Mouse (Mus musculus): ENCODE results near the gene Plgrkt.
"Not testable (repeated sequence)": the region's sequence is repeated elsewhere in the genome, so short reads cannot be mapped to it uniquely, and the experiment has no call there.

The Plgrkt gene

DNA sequence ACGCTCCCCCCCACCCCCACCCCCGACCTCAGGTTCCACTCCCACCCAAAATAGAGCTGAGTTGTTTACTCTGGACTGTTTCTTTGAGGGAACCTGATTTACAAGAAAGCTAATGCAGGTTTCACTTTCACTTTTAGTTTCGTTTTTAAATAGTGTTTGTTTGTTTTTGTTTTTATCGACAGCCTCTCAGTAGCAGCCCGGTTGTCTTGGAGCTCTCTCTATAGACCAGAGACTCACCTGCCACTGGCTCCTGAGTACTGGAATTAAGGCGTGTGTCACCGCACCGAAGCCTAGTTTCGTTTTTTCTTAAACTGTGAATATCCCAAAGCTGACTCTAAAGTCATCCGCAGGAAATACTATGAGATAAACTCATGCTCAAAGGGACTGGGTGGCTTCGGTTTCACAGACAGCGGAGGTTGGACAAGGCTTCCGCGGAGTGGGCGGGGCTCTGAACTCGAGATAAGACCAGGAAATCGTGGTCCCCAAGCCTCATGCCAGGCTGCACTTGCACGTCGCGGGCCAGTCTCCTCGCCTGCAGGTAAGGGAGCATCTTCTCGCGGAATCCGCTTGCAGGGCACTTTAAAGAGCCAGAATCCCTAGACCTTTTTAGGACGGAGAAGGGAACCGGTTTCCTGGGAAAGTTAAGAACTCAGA is at the start of gene Plgrkt, which contains the start of gene Cd274:
Plgrkt (minus strand) TSS at position 422 of the 654 bp plus-strand sequence.
Cd274 (plus strand) TSS at position 487 of the 654 bp plus-strand sequence.
- DNase-seq (ENCODE audit: low spot score), result peak; percentile 74

DNA sequence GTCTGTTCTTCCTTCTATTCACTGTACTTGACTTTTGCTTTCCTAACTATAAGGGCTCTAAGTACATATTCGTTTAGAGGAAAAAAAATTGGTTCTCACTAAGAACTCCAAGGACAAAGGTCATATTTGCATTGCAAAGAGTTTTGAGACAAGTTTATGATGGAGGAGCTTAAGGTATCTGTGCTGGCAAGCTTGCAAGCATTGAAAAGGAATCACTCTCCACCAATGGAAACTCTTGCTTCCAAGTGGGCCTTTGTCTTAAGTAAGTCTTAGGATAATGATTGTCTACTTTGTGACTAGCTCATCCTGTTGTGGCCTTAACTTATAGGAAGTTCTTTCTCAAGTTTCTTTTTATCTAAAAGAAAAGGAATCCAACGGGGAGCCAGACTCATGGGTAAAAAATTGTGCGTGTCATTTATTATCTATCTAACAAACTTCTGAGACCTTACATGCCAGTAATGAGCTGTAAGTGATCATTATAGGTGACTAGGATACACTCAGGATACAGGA is 49.3 kb upstream of the Plgrkt start:
- DNase-seq (ENCODE audit: low spot score), result no peak

DNA sequence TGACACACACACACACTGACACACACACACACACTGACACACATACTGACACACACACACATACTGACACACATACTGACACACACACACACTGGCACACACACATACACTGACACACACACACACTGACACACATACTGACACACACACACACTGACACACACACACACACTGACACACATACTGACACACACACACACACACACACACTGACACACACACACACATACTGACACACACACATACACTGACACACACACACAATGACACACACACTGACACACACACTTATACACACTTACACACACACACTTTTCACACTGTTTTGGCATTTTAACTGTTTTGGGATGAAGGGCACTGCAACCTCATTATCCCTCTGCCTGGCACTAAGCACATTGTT is 47.7 kb upstream of the Plgrkt start:
- not testable (repeated sequence) for DNase-seq (ENCODE audit: low spot score)

DNA sequence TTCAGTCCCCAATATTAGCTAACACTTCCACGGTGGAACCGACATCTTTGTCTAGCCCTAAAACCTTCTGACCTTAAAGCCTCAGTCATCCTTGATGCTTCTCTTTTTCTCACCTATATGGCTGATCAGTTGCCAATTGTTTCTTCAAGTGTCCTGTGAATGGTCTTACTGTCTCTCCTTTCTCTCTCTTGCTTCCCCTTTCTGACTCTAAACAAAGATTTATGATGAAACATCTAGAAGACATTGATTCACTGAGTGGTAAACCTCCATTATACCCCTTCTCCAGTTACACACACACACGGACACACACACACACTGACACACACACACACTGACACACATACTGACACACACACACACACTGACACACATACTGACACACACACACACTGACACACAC is 47.3 kb upstream of the Plgrkt start:
- DNase-seq (ENCODE audit: low spot score), result no peak

DNA sequence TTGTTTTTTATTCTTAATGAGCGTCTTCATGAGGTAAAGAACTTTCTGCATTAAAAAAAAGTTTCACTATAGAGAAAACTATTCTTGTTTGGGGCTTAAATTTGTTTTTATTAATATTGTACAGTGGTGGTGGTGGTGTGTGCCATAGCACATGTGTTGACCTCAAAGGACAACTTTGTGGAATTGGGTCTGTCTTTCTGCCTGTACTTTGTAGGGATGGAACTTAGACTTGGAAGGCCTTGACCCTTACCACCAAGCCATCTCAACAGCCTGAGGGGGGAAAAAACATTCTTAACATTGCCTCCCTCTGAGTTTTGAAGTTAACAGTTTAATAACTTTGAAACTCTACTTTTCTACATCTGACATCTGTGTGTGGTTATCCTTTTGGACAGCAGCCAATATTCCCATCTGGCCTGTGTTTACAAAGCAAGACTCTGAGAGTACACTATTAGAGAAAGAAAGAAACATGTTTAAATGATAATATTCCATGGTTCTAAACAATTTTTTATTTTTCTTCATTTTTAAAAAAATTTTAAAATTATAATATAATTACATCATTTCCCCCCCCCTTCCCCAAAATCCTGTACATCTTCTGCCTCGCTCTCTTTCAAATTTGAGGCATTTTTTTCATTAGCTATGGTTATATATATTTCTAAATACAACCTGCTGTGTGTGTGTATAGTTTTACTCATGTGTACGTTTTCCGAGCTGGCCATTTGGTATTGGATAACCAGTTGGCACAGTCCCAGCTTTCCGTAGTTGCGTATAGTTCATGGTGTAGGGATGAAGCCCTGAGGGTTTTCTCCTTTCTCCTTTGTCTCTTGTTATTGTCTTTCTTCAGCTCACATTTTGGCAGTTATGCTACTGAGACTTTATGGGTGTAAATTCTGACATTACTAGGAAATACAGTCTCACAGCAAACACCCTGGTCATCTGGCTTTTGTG is 45.6 kb upstream of the Plgrkt start:
- DNase-seq (ENCODE audit: low spot score), result no peak

DNA sequence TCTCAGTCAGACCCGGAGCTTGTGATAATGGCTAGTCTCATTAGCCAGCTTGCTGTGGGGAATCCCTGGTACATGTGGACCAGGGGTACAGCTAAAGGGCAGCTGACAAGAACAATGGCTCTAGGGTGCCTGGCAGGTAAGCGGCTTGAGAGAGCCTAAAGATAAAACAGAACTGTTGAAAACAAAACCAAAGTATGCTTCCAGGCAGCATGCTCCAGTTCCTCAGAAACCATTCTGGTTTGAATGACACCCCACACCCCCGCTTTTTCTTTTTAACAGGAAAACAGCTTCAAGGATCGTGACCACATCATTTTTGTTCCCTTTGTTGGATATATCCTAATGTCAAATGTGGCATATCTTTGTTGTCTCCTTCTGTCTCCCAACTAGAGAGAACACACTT is 43.4 kb upstream of the Plgrkt start, which contains the start of gene Pdcd1lg2:
Pdcd1lg2 (plus strand) TSS at position 301 of the 400 bp plus-strand sequence.
- no peak for DNase-seq (ENCODE audit: low spot score)

DNA sequence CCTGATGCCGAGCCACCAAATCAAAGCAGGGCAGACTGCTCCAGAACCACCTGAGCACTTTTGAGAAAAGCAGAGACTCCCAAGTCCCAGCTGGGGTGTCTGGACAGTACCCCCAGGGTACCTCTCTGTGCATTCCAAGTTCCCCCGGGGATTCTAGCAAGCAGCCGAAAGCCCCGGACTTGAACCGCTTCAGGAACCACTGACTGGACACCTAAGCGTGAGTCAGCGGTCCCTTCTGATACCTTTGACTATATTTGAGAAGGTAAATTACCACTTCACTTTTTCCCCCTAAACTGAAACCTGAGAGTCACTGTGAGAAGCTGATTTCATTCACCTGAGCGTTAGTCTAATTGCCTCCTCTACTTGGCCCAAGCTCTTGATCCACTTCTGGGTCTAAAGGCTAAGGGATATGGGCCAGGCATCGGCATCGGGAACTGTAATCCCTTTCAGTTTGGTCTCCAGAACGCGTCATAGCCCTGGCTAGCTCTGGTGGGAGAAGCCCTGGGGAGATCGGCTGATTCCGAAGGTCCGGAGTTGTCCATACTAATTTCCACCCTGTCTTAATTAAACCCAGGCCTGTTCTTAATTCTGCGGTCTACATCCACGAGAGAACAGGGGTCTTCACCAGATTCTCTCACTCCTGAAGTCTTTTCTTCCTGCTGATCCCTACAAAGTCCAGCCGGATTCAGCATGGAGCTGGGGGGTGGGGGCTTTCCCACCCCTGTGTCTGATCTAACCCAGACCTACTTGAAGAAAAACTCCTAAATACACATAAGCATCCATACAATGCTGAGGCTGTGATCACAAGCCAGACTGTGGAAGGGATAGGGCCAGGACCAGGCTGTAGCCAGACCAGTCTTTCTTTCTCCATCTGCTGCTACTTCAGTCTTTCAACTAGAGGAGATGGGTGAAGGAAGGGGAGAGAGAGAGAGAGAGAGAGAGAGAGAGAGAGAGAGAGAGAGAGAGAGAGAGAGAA is 39.1 kb upstream of the Plgrkt start:
- DNase-seq (ENCODE audit: low spot score), result no peak

DNA sequence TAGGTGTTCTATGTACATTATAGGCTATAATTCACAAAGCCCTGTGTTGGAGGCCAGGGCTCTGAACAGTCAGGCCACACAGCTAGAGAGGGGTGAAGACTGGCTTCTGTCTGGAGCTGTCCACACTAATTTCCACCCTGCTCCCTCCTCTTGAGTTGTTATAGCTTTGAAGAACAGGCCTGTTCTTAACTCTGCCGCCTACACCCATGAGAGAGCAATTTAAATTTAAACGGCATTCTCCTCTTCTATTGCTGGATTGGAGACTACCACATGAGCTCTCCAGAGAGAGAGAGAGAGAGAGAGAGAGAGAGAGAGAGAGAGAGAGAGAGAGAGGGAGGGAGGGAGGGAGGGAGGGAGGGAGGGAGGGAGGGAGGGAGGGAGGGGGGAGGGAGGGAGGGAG is 38.2 kb upstream of the Plgrkt start:
- no peak for DNase-seq (ENCODE audit: low spot score)

DNA sequence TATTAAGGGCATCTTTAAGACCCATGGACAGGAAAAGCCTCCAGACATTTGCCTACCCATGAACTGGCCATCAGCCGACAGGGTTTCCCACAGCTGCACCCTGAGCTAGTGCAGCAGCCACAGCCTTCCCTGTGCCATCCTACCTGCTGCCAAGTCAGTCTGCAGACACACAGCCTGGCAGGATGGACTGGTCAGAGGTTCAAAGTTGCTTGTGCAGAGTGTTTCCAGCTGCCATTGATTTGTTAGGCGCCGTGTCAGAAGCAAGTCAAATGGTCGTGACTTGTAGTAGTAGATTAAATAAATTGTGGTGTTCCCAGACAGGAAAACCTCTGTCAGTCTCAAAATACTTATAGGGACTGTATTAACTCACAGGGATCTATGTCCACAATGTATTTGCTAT is 36.1 kb upstream of the Plgrkt start:
- no peak for DNase-seq (ENCODE audit: low spot score)

DNA sequence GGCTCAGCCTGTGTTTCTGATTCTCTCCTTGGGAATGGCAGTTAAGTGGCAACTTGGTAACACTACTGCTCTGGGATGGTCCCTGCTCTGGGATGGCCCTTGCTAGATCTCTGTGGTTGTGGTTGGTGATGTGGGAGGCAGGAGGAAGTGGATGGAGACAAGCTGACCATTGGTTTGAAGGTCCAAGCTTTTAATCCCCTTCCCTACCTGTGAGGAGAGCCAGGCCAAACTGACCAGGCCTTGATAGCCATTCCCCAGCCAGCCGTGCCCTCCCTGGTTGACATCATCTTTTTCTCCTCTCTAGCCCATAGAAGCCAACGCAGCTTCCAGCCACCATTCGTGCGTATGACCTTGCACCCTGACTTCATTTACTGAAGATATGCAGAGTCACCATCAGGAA is 35.4 kb upstream of the Plgrkt start:
- no peak for DNase-seq (ENCODE audit: low spot score)

DNA sequence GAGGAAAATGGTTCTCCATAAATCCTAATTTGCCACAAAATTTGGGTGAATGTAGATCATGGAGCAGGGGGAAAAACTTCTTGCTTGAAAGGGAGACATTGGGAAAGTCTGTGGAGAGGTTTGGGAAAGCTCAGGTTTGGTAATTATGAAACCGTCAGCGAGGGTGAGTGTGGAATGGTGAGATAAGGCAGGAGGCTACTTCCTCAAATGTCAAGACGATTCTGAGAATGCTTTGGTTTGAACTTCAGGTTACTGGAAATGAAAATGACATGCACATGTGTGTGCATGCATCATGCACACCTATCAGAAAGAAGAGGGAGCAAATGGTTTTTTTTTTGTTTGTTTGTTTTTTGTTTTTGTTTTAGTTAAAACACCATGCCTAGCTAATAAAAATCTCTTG is 33.3 kb upstream of the Plgrkt start:
- DNase-seq (ENCODE audit: low spot score), result no peak

DNA sequence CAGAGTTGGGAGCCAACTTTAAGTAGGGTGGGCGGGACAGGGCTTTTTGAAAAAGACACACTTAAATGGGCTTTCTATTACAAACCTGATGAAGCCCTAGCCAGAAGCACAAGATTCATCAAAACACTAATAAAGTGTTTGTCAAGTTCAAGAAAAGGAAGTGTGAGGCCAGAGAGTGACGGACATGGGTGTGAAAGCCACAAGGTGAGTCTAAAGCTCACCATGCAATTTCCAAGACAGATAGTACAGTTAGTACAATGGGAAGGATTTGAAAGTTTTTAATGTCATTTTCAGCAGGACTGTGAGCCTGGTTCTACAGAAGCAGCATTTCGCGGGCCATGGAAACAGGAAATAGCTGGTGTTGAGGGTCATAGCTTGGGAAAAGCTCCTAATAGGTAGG is 32.6 kb upstream of the Plgrkt start:
- no peak for DNase-seq (ENCODE audit: low spot score)

DNA sequence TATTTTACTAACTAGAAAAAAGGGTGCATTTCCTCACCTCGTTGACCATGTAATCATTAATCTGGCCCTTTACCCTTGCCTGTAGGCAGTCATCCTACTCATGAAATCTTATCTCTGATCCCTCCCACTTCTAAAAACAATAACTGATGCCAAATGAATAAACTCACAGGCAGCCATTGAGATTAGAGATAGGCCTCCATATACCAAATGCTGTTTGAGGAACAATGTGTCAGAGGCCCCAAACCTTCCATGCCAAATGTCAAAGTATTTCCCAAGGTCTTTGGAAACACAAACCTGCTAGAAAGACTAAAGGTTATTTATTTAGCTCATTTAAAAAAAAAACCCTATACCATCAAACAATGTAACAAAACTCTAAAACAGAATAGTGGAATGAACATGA is 29.2 kb upstream of the Plgrkt start:
- no peak for DNase-seq (ENCODE audit: low spot score)

DNA sequence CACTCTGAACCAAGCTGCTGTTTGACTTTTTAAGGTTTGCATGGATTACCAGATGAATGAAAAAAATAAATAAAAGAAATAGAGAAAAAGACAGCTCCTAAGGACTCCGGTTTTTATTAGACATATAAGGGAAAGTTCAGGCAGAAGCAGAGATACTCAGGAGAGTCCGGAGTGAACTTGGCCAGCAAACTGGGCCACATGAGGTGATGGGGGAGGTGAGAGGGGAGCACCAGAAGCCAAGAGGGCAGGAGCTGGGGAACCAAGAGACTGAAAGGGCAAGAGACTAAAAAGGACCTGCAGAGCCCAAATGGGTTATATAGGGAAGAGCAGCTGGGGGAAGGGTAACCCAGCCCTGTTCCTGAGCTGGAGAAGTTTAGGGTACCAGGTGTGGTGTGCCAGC is 27.5 kb upstream of the Plgrkt start:
- DNase-seq (ENCODE audit: low spot score), result no peak

DNA sequence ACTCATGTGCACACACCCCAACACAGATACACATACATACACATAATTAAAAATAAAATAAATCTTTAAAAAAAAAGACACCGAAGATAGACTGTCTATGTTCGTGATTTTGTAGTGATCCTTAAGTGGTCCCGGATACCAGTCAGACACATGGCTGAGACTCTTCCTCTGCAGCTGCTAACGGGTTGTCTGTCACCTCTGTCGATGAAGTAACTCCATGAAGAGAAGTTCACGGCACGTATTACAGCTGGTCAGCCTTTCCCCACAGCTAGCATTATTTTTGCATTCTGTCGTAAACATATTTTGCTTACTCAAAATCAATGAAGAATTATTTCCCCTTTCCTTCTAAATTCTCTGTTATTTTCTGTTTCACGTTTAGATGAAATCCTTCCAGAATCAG is 26.1 kb upstream of the Plgrkt start:
- no peak for DNase-seq (ENCODE audit: low spot score)

DNA sequence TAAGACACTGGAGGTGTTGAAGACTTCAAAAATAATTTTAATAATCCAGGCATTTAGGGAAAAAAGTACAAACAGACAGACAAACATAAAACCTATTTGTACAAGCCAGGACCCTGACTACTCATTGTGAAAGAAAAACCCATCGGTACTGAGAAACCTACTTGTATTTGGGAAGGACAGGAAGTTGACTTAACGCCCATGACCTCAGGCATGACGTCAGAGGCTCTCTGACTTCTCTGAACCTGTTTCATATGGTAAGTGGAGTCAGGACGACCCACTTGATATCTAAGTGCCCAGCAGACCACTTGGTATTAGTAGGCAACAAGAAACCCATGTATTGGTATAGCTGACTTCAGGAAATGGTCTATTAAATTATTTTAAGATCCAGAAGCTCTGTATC is 24.1 kb upstream of the Plgrkt start:
- DNase-seq (ENCODE audit: low spot score), result no peak

DNA sequence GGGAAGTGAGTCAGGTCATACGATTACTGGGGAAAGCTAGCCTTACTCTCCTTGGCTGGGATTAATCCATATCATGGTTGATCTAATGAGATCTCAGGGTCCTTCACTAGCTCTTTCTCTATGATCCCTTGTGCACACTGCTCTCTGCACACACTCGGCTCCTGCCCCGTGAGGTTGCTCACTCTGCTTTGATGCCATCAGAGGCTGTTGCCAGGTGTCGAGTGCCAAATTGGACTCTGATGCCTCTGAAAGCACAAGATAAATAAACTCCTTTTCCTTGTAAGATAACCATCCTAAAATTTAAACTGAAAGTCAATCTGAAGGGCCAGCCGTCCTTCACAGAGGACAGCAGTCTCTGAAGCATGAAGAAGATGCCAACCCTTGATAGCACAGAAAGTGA is 23.3 kb upstream of the Plgrkt start:
- no peak for DNase-seq (ENCODE audit: low spot score)

DNA sequence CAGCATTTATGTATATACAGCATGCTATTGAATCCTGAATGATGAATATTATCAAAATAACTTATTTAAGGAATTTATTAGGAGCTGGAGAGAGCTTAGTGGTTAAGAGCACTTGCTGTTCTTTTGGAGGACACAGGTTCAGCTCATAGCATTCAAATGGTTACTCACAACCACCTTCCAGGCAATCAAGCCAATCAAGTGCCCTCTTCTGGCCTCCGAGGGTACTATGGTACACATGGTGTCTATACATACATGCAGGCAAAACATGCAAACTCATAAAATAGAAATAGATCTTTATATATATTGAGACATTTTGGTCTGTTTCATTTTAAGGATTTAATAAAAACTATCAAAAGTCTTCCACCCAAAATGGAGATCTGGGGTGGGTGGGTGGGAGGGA is 21.6 kb upstream of the Plgrkt start:
- no peak for DNase-seq (ENCODE audit: low spot score)

DNA sequence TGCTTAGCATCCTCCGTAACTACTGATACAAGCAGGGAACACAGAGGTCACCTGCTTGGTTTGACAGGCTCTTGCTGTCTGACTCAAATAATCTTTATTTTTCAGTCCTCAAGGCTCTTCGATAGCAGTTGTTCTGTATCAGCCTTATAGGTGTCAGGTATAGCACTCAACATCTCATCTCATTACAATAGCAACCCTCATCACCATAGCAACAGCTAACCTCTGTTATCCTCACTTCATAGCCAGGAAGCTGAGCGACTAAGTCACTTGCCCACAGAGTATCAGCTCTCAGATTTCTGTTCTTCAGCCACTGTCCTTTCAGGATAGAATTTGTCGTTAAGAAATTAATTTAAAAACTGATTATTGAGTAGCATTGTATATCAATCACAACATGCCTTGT is 18.6 kb upstream of the Plgrkt start:
- no peak for DNase-seq (ENCODE audit: low spot score)

DNA sequence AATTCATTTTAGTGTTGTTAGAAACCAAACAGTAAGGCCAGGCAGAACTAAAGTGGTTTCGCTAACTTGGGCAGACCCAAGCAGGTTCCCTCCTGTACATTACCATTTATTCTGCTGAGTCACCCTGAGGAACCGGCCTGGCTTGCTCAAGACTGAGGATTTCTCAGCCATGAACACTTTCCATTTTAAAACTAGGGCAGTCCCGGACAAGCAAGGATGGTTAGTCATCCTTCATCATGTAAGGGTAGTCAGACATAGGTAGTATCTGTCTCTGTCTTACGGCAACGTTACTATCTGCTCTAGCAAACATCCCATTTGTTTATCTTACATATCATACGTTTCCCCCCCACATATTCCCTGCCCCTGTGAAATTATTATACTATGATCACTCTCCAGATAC is 17.8 kb upstream of the Plgrkt start:
- DNase-seq (ENCODE audit: low spot score), result no peak

DNA sequence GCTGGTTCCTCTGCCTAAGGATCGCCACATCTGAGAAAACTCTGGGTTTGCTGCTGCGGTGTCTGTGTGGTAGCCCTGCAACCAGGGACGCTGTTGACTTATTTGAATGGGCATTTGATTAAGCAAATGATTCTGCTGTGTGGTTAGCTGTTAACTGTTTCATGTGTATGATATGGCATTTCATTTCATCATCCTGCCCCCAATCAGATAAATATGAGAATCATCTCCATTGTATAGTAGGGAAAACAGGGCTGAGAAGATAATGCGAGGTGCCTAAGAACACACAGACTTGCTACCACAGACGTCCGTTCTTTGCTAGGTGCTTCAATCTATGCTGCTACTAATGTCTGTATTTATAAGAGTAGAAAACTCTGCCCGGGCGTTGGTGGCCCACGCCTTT is 17.2 kb upstream of the Plgrkt start:
- DNase-seq (ENCODE audit: low spot score), result no peak

DNA sequence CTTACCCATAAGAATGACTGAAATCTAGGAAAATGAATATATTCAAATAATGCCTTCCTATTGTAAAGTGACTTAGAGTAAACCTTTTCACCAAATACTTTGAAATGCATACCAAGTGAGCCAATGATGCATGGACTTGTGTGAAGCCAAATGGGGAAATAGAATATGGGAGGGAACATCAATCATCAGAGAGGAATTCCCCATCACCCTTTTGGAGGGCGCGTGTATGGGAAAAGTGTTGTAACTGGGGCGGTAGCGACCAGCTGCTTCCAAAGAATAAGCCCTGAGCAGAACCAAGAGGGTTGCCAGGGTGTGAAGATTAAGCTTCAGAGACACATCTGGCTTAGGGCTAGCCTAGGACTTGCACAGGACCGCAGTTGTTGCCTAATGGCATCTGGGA is 16.2 kb upstream of the Plgrkt start:
- no peak for DNase-seq (ENCODE audit: low spot score)

All from ovary, postnatal 36 days (tissue).